Mouse (Mus musculus): ENCODE results near the gene Ttll12. TPM values are rescaled to one million over a fixed set of nuclear protein-coding genes. Genes with fewer than 3 reads are reported as not detected.

Gene Ttll12
- total and polyA plus RNA-seq, 3 experiments, result 21.9 to 40.0 (median 31.1) TPM

GRCm38 (mm10) chr15:83527747-83528146 is 67.2 kb downstream of the Ttll12 start:
- no peak overlapping the region for H3K4me2 ChIP-seq (ENCODE audit: insufficient read depth, low read depth, poor library complexity, severe bottlenecking)
- H3K4me3 ChIP-seq (replicated peaks in 1 of 3; ENCODE audit: low read depth in 2 of 3, low read length in 2 of 3, poor library complexity in 1 of 3), result no peak overlapping the region
- in situ Hi-C loops (cut with MboI; ENCODE audit: low pct_ligation_motif_present, low pct_unique_long_range_greater_than_20kb, low sequenced_read_pairs), result no loop called here

GRCm38 (mm10) chr15:83527092-83527437 is 67.9 kb downstream of the Ttll12 start:
- H3K4me1 ChIP-seq (ENCODE audit: control insufficient read depth in 1 of 2, insufficient read depth in 2 of 2), result 0 out of 4 replicates have a peak, but pooled peaks cover 0 to 3% of the 10 kb centered on the region in 2 experiments
- H3K79me2 ChIP-seq (replicated peaks; ENCODE audit: control insufficient read depth, extremely low read depth, insufficient read depth, poor library complexity, severe bottlenecking), result no peaks in the 10 kb centered on the region
- in situ Hi-C loops (cut with MboI; ENCODE audit: low pct_ligation_motif_present, low pct_unique_long_range_greater_than_20kb, low sequenced_read_pairs) (no loop called here), dilution Hi-C loops (cut with MboI; ENCODE audit: extremely low pct_ligation_motif_present, extremely low pct_unique_long_range_greater_than_20kb, low sequenced_read_pairs) (no loop called here)
- no peak overlapping the region for H3K4me3 ChIP-seq (replicated peaks in 1 of 3; ENCODE audit: low read depth in 2 of 3, low read length in 2 of 3, poor library complexity in 1 of 3)
- H3K36me3 ChIP-seq (replicated peaks in 1 of 2; ENCODE audit: control insufficient read depth in 1 of 2, insufficient read depth in 1 of 2, low read length in 1 of 2), result no peaks in the 10 kb centered on the region
- no peak overlapping the region for H3K27ac ChIP-seq (ENCODE audit: insufficient read depth, low read depth)
- no peak for DNase-seq (ENCODE audit: extremely low read depth)
- no peak overlapping the region for H3K9ac ChIP-seq (ENCODE audit: insufficient read depth, low read depth)
- H3K9me3 ChIP-seq (replicated peaks; ENCODE audit: low read length), result peaks cover 7% of the 10 kb centered on the region
- H3K4me2 ChIP-seq (ENCODE audit: insufficient read depth, low read depth, poor library complexity, severe bottlenecking), result no peak overlapping the region
- H3K27me3 ChIP-seq (replicated peaks), result peaks cover 77% of the 10 kb centered on the region
- TF ChIP-seq PAX5 (IDR thresholded peaks at IDR 0.05; ENCODE audit: low read length), result no peak
- no peak for TF ChIP-seq HCFC1 (IDR thresholded peaks at IDR 0.05; ENCODE audit: low read depth, low read length)
- TF ChIP-seq MAZ (IDR thresholded peaks at IDR 0.05; ENCODE audit: low read depth, low read length), result no peak
- TF ChIP-seq KAT2A (IDR thresholded peaks at IDR 0.05; ENCODE audit: insufficient replicate concordance, low read length), result no peak
- TF ChIP-seq CHD1 (IDR thresholded peaks at IDR 0.05; ENCODE audit: low read depth, low read length), result no peak

More at GRCm38 (mm10) chr15:83527747-83528146, 67.2 kb downstream of the Ttll12 start:
- H3K9ac ChIP-seq (ENCODE audit: insufficient read depth, low read depth), result no peak overlapping the region
- no peaks in the 10 kb centered on the region for H3K79me2 ChIP-seq (replicated peaks; ENCODE audit: control insufficient read depth, extremely low read depth, insufficient read depth, poor library complexity, severe bottlenecking)
- dilution Hi-C loops (cut with MboI; ENCODE audit: extremely low pct_ligation_motif_present, extremely low pct_unique_long_range_greater_than_20kb, low sequenced_read_pairs), result no loop called here
- peaks cover 10% of the 10 kb centered on the region for H3K9me3 ChIP-seq (replicated peaks; ENCODE audit: low read length)
- H3K4me1 ChIP-seq (ENCODE audit: control insufficient read depth in 1 of 2, insufficient read depth in 2 of 2), result 0 out of 4 replicates have a peak, but pooled peaks cover 0 to 3% of the 10 kb centered on the region in 2 experiments
- DNase-seq (ENCODE audit: extremely low read depth), result no peak
- H3K27ac ChIP-seq (ENCODE audit: insufficient read depth, low read depth), result no peak overlapping the region
- no peaks in the 10 kb centered on the region for H3K36me3 ChIP-seq (replicated peaks in 1 of 2; ENCODE audit: control insufficient read depth in 1 of 2, insufficient read depth in 1 of 2, low read length in 1 of 2)
- TF ChIP-seq RCOR1 (conservative IDR thresholded peaks at IDR 0.05; ENCODE audit: low read depth, low read length) (no peak), JUN (IDR thresholded peaks at IDR 0.05; ENCODE audit: insufficient read depth, low read depth, low read length) (no peak), IRF4 (IDR thresholded peaks at IDR 0.05; ENCODE audit: low read depth, low read length) (no peak), E2F4 (IDR thresholded peaks at IDR 0.05; ENCODE audit: insufficient replicate concordance, low read depth, low read length) (no peak), CTCF (conservative IDR thresholded peaks at IDR 0.05 in 1 of 2, IDR thresholded peaks at IDR 0.05 in 1 of 2; ENCODE audit: low read depth in 2 of 2, low read length in 2 of 2) (no peak), CHD1 (IDR thresholded peaks at IDR 0.05; ENCODE audit: low read depth, low read length) (no peak), POLR2A (IDR thresholded peaks at IDR 0.05; ENCODE audit: low read depth, low read length) (no peak), KAT2A (IDR thresholded peaks at IDR 0.05; ENCODE audit: insufficient replicate concordance, low read length) (no peak)
- peaks cover 77% of the 10 kb centered on the region for H3K27me3 ChIP-seq (replicated peaks)

- no peak for DNase-seq (ENCODE audit: extremely low read depth)
These were observed 68.4 kb downstream of the Ttll12 start, which contains the start of gene Bik for GRCm38 (mm10) chr15:83526424-83527091. Bik (plus strand) TSS chr15:83526862.

More at GRCm38 (mm10) chr15:83526424-83527091, 68.4 kb downstream of the Ttll12 start, which contains the start of gene Bik:
- Histone ChIP-seq H3K4me2 (ENCODE audit: insufficient read depth, low read depth, poor library complexity, severe bottlenecking) (peak within 1 kb of the TSS; percentile 53), H3K27me3 (replicated peaks) (peaks cover 81% of the 10 kb centered on the region), H3K9ac (ENCODE audit: insufficient read depth, low read depth) (no peak within 1 kb of the TSS), H3K27ac (ENCODE audit: insufficient read depth, low read depth) (no peak within 1 kb of the TSS), H3K36me3 (replicated peaks in 1 of 2; ENCODE audit: control insufficient read depth in 1 of 2, insufficient read depth in 1 of 2, low read length in 1 of 2) (no peaks in the 10 kb centered on the region), H3K9me3 (replicated peaks; ENCODE audit: low read length) (peaks cover 4% of the 10 kb centered on the region), H3K4me3 (replicated peaks in 1 of 3; ENCODE audit: low read depth in 2 of 3, low read length in 2 of 3, poor library complexity in 1 of 3) (no peak within 1 kb of the TSS), H3K4me1 (ENCODE audit: control insufficient read depth in 1 of 2, insufficient read depth in 2 of 2) (0 out of 4 replicates have a peak, but pooled peaks cover 0 to 3% of the 10 kb centered on the region in 2 experiments), H3K79me2 (replicated peaks; ENCODE audit: control insufficient read depth, extremely low read depth, insufficient read depth, poor library complexity, severe bottlenecking) (no peaks in the 10 kb centered on the region)
- TF ChIP-seq IRF4 (IDR thresholded peaks at IDR 0.05; ENCODE audit: low read depth, low read length) (no peak), CHD1 (IDR thresholded peaks at IDR 0.05; ENCODE audit: low read depth, low read length) (no peak), MXI1 (IDR thresholded peaks at IDR 0.05; ENCODE audit: low read depth, low read length) (no peak), KAT2A (IDR thresholded peaks at IDR 0.05; ENCODE audit: insufficient replicate concordance, low read length) (no peak), E2F4 (IDR thresholded peaks at IDR 0.05; ENCODE audit: insufficient replicate concordance, low read depth, low read length) (no peak), MAFK (IDR thresholded peaks at IDR 0.05; ENCODE audit: insufficient replicate concordance, low read length) (no peak), MEF2A (IDR thresholded peaks at IDR 0.05; ENCODE audit: borderline replicate concordance, low read depth, low read length) (no peak), JUN (IDR thresholded peaks at IDR 0.05; ENCODE audit: insufficient read depth, low read depth, low read length) (no peak), SIN3A (IDR thresholded peaks at IDR 0.05; ENCODE audit: low read length) (no peak), EP300 (IDR thresholded peaks at IDR 0.05; ENCODE audit: low read length) (no peak), USF2 (conservative IDR thresholded peaks at IDR 0.05; ENCODE audit: low read depth, low read length) (no peak), USF1 (IDR thresholded peaks at IDR 0.05; ENCODE audit: low read depth, low read length) (no peak)
- dilution Hi-C loops (cut with MboI; ENCODE audit: extremely low pct_ligation_motif_present, extremely low pct_unique_long_range_greater_than_20kb, low sequenced_read_pairs) (no loop called here), in situ Hi-C loops (cut with MboI; ENCODE audit: low pct_ligation_motif_present, low pct_unique_long_range_greater_than_20kb, low sequenced_read_pairs) (no loop called here)
